Mouse (Mus musculus) gastrocnemius, adult 2 months (tissue): Measurements from ENCODE around the gene Traf4. TPM values are rescaled to one million over a fixed set of nuclear protein-coding genes. Genes with fewer than 3 reads are reported as not detected.

Experiments
- DNase-seq: peaks from one replicate; pipeline ENCODE4 v3.0.0; 2022
- H3K27ac ChIP-seq: fragments of 200-600 bp; 2 replicates; pipeline ENCODE4 v1.8.1; 2022; ENCODE audit warnings: mild to moderate bottlenecking
- H3K4me3 ChIP-seq: fragments of 200-600 bp; 2 replicates; pipeline ENCODE4 v1.8.1; 2022; ENCODE audit warnings: mild to moderate bottlenecking, moderate library complexity
- CTCF ChIP-seq: fragments of 200-600 bp; IDR thresholded peaks from 2 replicates; pipeline ENCODE4 v1.8.1; 2022; ENCODE audit warnings: antibody characterized with exemption, mild to moderate bottlenecking, moderate library complexity
- intact Hi-C: fragments of 180-260 bp; cut with DNase I; formaldehyde crosslinking; loops from one replicate; pipeline ENCODE4 v1.15.1; 2025
- long read RNA-seq, 2 experiments: library from polyadenylated mRNA; stranded (forward); transcript quantifications; one replicate each; pipeline ENCODE4 v2.0.0; 2021
- total RNA-seq, 2 experiments: library from RNA; stranded (reverse); gene quantifications; 2 replicates each; pipeline ENCODE4 v1.2.3; 2021

The Traf4 gene
- total RNA-seq, result 1 to 10 TPM; 2.1 to 2.8 TPM
- long read RNA-seq, experiment 1, partial matches to known transcripts, result 1 of 3 reads
- long read RNA-seq, experiment 1, other reads (novel, unspliced or antisense), result 0 of 3 reads
- long read RNA-seq, experiment 2, partial matches to known transcripts, result 0 of 2 reads
- long read RNA-seq, experiment 2, other reads (novel, unspliced or antisense), result 0 of 2 reads

GRCm38 (mm10) chr11:78164924-78165760 lies at the start of gene Traf4:
Gene Traf4, minus strand, starts transcription at chr11:78165589.
- DNase-seq, result peak; percentile 91
- peak; percentile 46 for TF ChIP-seq CTCF
- H3K27ac ChIP-seq, result peak within 1 kb of the TSS; percentile 87
- peak within 1 kb of the TSS; percentile 90 for H3K4me3 ChIP-seq
- intact Hi-C loops, result no loop called here

- DNase-seq, result no peak
- no peak for TF ChIP-seq CTCF
- Histone ChIP-seq H3K27ac (no peak overlapping the region), H3K4me3 (no peak overlapping the region)
- intact Hi-C loops, result no loop called here
Observed at GRCm38 (mm10) chr11:78213086-78213817, 47.9 kb upstream of the Traf4 start.

- no peak for DNase-seq
- no peak overlapping the region for H3K27ac ChIP-seq
- no peak for TF ChIP-seq CTCF
- H3K4me3 ChIP-seq, result no peak overlapping the region
- intact Hi-C loops, result no loop called here
Observed at GRCm38 (mm10) chr11:78211513-78211912, 46.1 kb upstream of the Traf4 start.

GRCm38 (mm10) chr11:78210615-78211014 lies 45.2 kb upstream of the Traf4 start:
- DNase-seq, result no peak
- intact Hi-C loops, result no loop called here
- no peak for TF ChIP-seq CTCF
- H3K4me3 ChIP-seq, result no peak overlapping the region
- no peak overlapping the region for H3K27ac ChIP-seq

GRCm38 (mm10) chr11:78209886-78210285 lies 44.5 kb upstream of the Traf4 start:
- Histone ChIP-seq H3K27ac (no peak overlapping the region), H3K4me3 (no peak overlapping the region)
- intact Hi-C loops, result no loop called here
- no peak for DNase-seq
- no peak for TF ChIP-seq CTCF

- intact Hi-C loops, result no loop called here
- TF ChIP-seq CTCF, result no peak
- no peak overlapping the region for H3K4me3 ChIP-seq
- no peak overlapping the region for H3K27ac ChIP-seq
- no peak for DNase-seq
Observed at GRCm38 (mm10) chr11:78207190-78207589, 41.8 kb upstream of the Traf4 start.

- intact Hi-C loops, result no loop called here
Observed at GRCm38 (mm10) chr11:78205361-78206206, 40.2 kb upstream of the Traf4 start.

GRCm38 (mm10) chr11:78204287-78204686 lies 38.9 kb upstream of the Traf4 start:
- no peak for TF ChIP-seq CTCF
- DNase-seq, result no peak
- intact Hi-C loops, result no loop called here

More at GRCm38 (mm10) chr11:78205361-78206206, 40.2 kb upstream of the Traf4 start:
- Histone ChIP-seq H3K4me3 (no peak overlapping the region), H3K27ac (no peak overlapping the region)
- no peak for DNase-seq
- no peak for TF ChIP-seq CTCF

GRCm38 (mm10) chr11:78202372-78202771 lies 37.0 kb upstream of the Traf4 start:
- intact Hi-C loops, result no loop called here
- no peak overlapping the region for H3K4me3 ChIP-seq
- DNase-seq, result no peak
- TF ChIP-seq CTCF, result no peak
- no peak overlapping the region for H3K27ac ChIP-seq

More at GRCm38 (mm10) chr11:78204287-78204686, 38.9 kb upstream of the Traf4 start:
- no peak overlapping the region for H3K4me3 ChIP-seq
- no peak overlapping the region for H3K27ac ChIP-seq

GRCm38 (mm10) chr11:78195101-78195863 lies 29.9 kb upstream of the Traf4 start:
- DNase-seq, result no peak
- TF ChIP-seq CTCF, result no peak
- Histone ChIP-seq H3K27ac (peak overlapping the region; percentile 71), H3K4me3 (peak overlapping the region; percentile 75)
- intact Hi-C loops, result no loop called here

GRCm38 (mm10) chr11:78194411-78195100 lies 29.2 kb upstream of the Traf4 start:
- Histone ChIP-seq H3K27ac (peak overlapping the region; percentile 71), H3K4me3 (peak overlapping the region; percentile 75)
- TF ChIP-seq CTCF, result no peak
- DNase-seq, result peak; percentile 84
- intact Hi-C loops, result no loop called here
